Mouse (Mus musculus) brain, embryonic 14.5 days (tissue): ENCODE data around the gene Gm20403.
"Not testable (repeated sequence)": the region's sequence is repeated elsewhere in the genome, so short reads cannot be mapped to it uniquely, and the experiment has no call there.

Experiments used
- CTCF ChIP-seq: fragments of 200-500 bp; IDR thresholded peaks from 2 replicates; pipeline ENCODE4 v1.5.1; 2012; ENCODE audit warnings: inconsistent platforms, mild to moderate bottlenecking, moderate library complexity, borderline replicate concordance; ENCODE audit not compliant: insufficient read depth, insufficient read length; ENCODE audit errors: extremely low read depth
- POLR2A ChIP-seq: fragments of 200-500 bp; IDR thresholded peaks from 2 replicates; pipeline ENCODE4 v1.6.1; 2012; ENCODE audit warnings: mild to moderate bottlenecking, inconsistent platforms, borderline replicate concordance; ENCODE audit not compliant: poor library complexity, insufficient read depth, insufficient read length, severe bottlenecking; ENCODE audit errors: extremely low read depth

DNA sequence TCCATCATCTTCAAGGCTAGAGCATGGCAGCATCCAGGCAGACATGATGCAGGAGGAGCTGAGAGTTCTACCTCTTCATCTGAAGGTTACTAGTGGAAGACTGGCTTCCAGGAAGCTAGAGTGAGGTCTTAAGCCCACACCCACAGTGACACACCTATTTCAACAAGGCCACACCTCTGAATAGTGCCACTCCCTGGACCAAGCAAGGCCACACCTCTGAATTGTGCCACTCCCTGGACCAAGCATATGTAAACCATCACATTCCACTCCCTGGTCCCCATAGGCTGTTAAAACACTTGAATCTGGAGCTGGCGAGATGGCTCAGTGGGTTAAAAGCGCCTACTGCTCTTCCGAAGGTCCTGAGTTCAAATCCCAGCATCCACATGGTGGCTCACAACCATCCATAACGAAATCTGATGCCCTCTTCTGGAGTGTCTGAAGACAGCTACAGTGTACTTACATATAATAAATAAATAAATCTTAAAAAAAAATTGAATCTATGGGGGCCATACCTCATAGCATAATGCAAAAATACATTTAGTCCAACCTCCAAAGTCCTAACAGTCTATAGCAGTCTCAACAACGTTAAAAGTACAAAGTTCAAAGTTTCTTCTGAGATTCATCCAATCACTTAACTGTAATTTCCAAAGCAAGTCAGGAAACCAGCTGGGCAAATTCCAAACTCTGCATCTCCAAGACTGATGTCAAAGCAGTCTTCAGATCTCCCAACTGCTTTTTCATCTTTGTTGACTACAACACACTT lies 48.6 kb downstream of the Gm20403 start:
- TF ChIP-seq CTCF, POLR2A: not testable (repeated sequence)
